ENCODE assay signal across 9 mouse cellular contexts in the genomic region with DNA sequence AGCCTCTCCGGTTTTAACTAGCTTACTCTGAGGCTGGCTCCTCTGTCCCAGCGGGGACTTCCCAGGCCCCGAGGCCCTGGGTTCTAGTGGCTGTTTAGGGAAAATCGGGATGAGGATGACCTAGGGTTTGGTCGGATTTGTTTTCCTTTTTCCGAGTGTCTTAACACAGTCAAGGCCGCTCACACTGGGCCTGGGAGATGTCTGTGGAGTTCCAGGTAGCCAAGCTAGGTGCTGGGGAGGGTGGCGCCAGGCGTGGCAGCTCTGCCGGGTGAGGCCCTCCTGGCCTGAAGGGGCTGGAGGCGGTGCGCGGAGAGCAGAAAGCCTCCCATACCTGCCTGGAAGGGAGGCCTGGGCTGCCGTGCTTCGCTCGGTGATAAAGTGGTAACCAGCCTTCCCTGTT. TPM values are rescaled to one million over a fixed set of nuclear protein-coding genes. Genes with fewer than 3 reads are reported as not detected.
DNase-seq lines count a peak whose midpoint lies in the region; ATAC-seq and TF ChIP-seq lines count a peak whose summit lies in the region.
"Had no signal": no experiment of that assay in that cellular context is flagged by ENCODE, and none has a peak within 500 bp of the region (broad histone marks: within the 10 kb centered on the region; RNA-seq: fewer than 3 reads in every experiment).

No protein-coding gene starts in this region.

- no peak for DNase-seq in forebrain, embryonic 14.5 days (ENCODE audit: low spot score)
- peak; percentile 50 to 51 for DNase-seq in urinary bladder, adult 18-20 months (ENCODE audit: low spot score in 2 of 2)
- no peak for DNase-seq in urinary bladder, postnatal 10 days (ENCODE audit: low spot score)
- DNase-seq in liver, embryonic 14.5 days (ENCODE audit: low read depth in 3 of 3, low spot score in 3 of 3) = no peak
- DNase-seq in urinary bladder, postnatal 25 days (ENCODE audit: low spot score) = peak; percentile 27
- DNase-seq in left cerebral cortex, postnatal 36 days (ENCODE audit: low spot score in 2 of 2) = no peak
- DNase-seq in testis, postnatal 14 days (ENCODE audit: low spot score) = no peak

- no peaks in the 10 kb centered on the region for H3K9me3 ChIP-seq in forebrain, embryonic 12.5 days
- no peaks in the 10 kb centered on the region for H3K9me3 ChIP-seq in forebrain, embryonic 14.5 days (replicated peaks; ENCODE audit: control insufficient read depth, low read length)
- H3K9me3 ChIP-seq in liver, embryonic 14.5 days (ENCODE audit: control insufficient read depth, low read length) = no peaks in the 10 kb centered on the region
- H3K9me3 ChIP-seq: forebrain, embryonic 15.5 days had no signal

- H3K4me1 ChIP-seq in forebrain, embryonic 12.5 days = peaks cover 19% of the 10 kb centered on the region
- H3K4me1 ChIP-seq in forebrain, embryonic 14.5 days (ENCODE audit: control insufficient read depth, insufficient read depth, low read length) = no peaks in the 10 kb centered on the region
- H3K4me1 ChIP-seq in liver, embryonic 14.5 days (replicated peaks; ENCODE audit: control insufficient read depth in 2 of 2, insufficient read depth in 2 of 2, low read length in 1 of 2) = peaks cover 0 to 13% of the 10 kb centered on the region in 2 experiments; a peak in 1 of 4 replicates

- WGBS in forebrain, embryonic 12.5 days = 23% methylated on average over 16 of the region's 16 CpGs
- 27% methylated on average over 16 of the region's 16 CpGs for WGBS in forebrain, embryonic 14.5 days
- 51% methylated on average over 16 of the region's 16 CpGs for WGBS in liver, embryonic 14.5 days (ENCODE audit: insufficient replicate concordance)

- no peak for TF ChIP-seq EP300 in liver, embryonic 14.5 days (IDR thresholded peaks at IDR 0.05; ENCODE audit: low read depth)

- intact Hi-C loops in left cerebral cortex, postnatal 36 days (cut with DNase I) = no loop called here

- H3K4me2 ChIP-seq in forebrain, embryonic 12.5 days = peak overlapping the region; percentile 50
- no peak overlapping the region for H3K4me2 ChIP-seq in forebrain, embryonic 14.5 days (ENCODE audit: low read length)
- H3K4me2 ChIP-seq in liver, embryonic 14.5 days (ENCODE audit: low read depth) = peak overlapping the region; percentile 42

- no peak for TF ChIP-seq CTCF in liver, embryonic 14.5 days (IDR thresholded peaks at IDR 0.05; ENCODE audit: low read depth)

- H3K4me3 ChIP-seq in forebrain, embryonic 12.5 days (replicated peaks) = peak overlapping the region; percentile 29; the same call in 1 of the 2 replicates
- H3K4me3 ChIP-seq in forebrain, embryonic 14.5 days (ENCODE audit: low read depth, low read length) = no peak overlapping the region
- peak overlapping the region; percentile 13 to 21; a peak in 3 of 4 replicates for H3K4me3 ChIP-seq in liver, embryonic 14.5 days (ENCODE audit: insufficient read depth in 1 of 2, low read depth in 2 of 2, low read length in 2 of 2)

- no peak overlapping the region for H3K27ac ChIP-seq in forebrain, embryonic 12.5 days
- no peak overlapping the region for H3K27ac ChIP-seq in forebrain, embryonic 14.5 days (ENCODE audit: low read depth, low read length)
- no peak overlapping the region for H3K27ac ChIP-seq in liver, embryonic 14.5 days
- H3K27ac ChIP-seq: forebrain, embryonic 15.5 days had no signal

- no peak for ATAC-seq in forebrain, embryonic 12.5 days (ENCODE audit: low FRiP score)
- ATAC-seq in forebrain, embryonic 14.5 days = no peak
- no peak for ATAC-seq in liver, embryonic 14.5 days (ENCODE audit: insufficient read depth)

- H3K36me3 ChIP-seq in forebrain, embryonic 12.5 days (replicated peaks) = no peaks in the 10 kb centered on the region
- no peaks in the 10 kb centered on the region for H3K36me3 ChIP-seq in forebrain, embryonic 14.5 days (ENCODE audit: control insufficient read depth, insufficient read depth, low read length)
- H3K36me3 ChIP-seq in liver, embryonic 14.5 days (replicated peaks; ENCODE audit: control insufficient read depth, insufficient read depth, low read depth) = no peaks in the 10 kb centered on the region
- H3K36me3 ChIP-seq: forebrain, embryonic 15.5 days had no signal

- H3K9ac ChIP-seq in forebrain, embryonic 12.5 days = peak overlapping the region; percentile 12; the same call in 1 of the 2 replicates
- no peak overlapping the region for H3K9ac ChIP-seq in forebrain, embryonic 14.5 days (ENCODE audit: low read length)
- H3K9ac ChIP-seq in liver, embryonic 14.5 days (replicated peaks) = no peak overlapping the region
- H3K9ac ChIP-seq: forebrain, embryonic 15.5 days had no signal

- H3K27me3 ChIP-seq in forebrain, embryonic 12.5 days = peaks cover 57% of the 10 kb centered on the region
- H3K27me3 ChIP-seq in forebrain, embryonic 14.5 days (replicated peaks; ENCODE audit: control insufficient read depth, insufficient read depth, low read length) = peaks cover 21% of the 10 kb centered on the region
- peaks cover 20% of the 10 kb centered on the region for H3K27me3 ChIP-seq in liver, embryonic 14.5 days (ENCODE audit: control insufficient read depth, insufficient read depth, low read length)

RNA-seq across cellular contexts. Expression of gene Irf6, which starts 0.7 kb away (rescaled TPM):
- polyA plus RNA-seq in forebrain, embryonic 12.5 days (2016; fragmentation: Nextera tagmentation; extraction: Ambion mirVana) = 1.6 and 2.0 TPM in 2 replicates
- polyA plus RNA-seq in forebrain, embryonic 14.5 days (2014; fragmentation: Nextera tagmentation; extraction: Ambion mirVana) = 0.35 and 0.60 TPM in 2 replicates
- polyA plus RNA-seq in liver, embryonic 14.5 days (2012; rRNA removed) = 1.7 and 1.9 TPM in 2 replicates
- polyA plus RNA-seq in liver, embryonic 14.5 days (2014; fragmentation: Nextera tagmentation; extraction: Ambion mirVana) = 1.5 and 3.0 TPM in 2 replicates
- 1 to 10 TPM in 1 of 2 experiments, under 1 TPM in 1; 0.99 to 1.7 TPM for total RNA-seq in left cerebral cortex, postnatal 36 days (2021)

RNA-seq across cellular contexts. Expression of gene A130010J15Rik, which starts 14.3 kb away (rescaled TPM):
- polyA plus RNA-seq in forebrain, embryonic 12.5 days (2016; fragmentation: Nextera tagmentation; extraction: Ambion mirVana) = 15.1 and 16.0 TPM in 2 replicates
- 13.3 and 14.6 TPM in 2 replicates for polyA plus RNA-seq in forebrain, embryonic 14.5 days (2014; fragmentation: Nextera tagmentation; extraction: Ambion mirVana)
- polyA plus RNA-seq in liver, embryonic 14.5 days (2012; rRNA removed) = 2.0 and 2.3 TPM in 2 replicates
- polyA plus RNA-seq in liver, embryonic 14.5 days (2014; fragmentation: Nextera tagmentation; extraction: Ambion mirVana) = 3.8 and 4.5 TPM in 2 replicates
- total RNA-seq in left cerebral cortex, postnatal 36 days (2021) = 1 to 10 TPM; 2.6 to 3.2 TPM

RNA-seq across cellular contexts. Expression of gene Diexf, which starts 23.5 kb away (rescaled TPM):
- polyA plus RNA-seq in forebrain, embryonic 12.5 days (2016; fragmentation: Nextera tagmentation; extraction: Ambion mirVana) = 9.5 and 9.7 TPM in 2 replicates
- 9.6 and 10.6 TPM in 2 replicates for polyA plus RNA-seq in forebrain, embryonic 14.5 days (2014; fragmentation: Nextera tagmentation; extraction: Ambion mirVana)
- 8.5 and 9.5 TPM in 2 replicates for polyA plus RNA-seq in liver, embryonic 14.5 days (2012; rRNA removed)
- polyA plus RNA-seq in liver, embryonic 14.5 days (2014; fragmentation: Nextera tagmentation; extraction: Ambion mirVana) = 2.4 and 2.7 TPM in 2 replicates
- 10 to 100 TPM; 14.3 to 20.4 TPM for total RNA-seq in left cerebral cortex, postnatal 36 days (2021)

RNA-seq across cellular contexts. Expression of gene Traf3ip3, which starts 47.9 kb away (rescaled TPM):
- polyA plus RNA-seq in forebrain, embryonic 12.5 days (2016; fragmentation: Nextera tagmentation; extraction: Ambion mirVana) = 0.31 and 1.0 TPM in 2 replicates
- polyA plus RNA-seq in forebrain, embryonic 14.5 days (2014; fragmentation: Nextera tagmentation; extraction: Ambion mirVana) = 1.5 and 2.0 TPM in 2 replicates
- 3.5 and 5.1 TPM in 2 replicates for polyA plus RNA-seq in liver, embryonic 14.5 days (2012; rRNA removed)
- 4.2 and 4.9 TPM in 2 replicates for polyA plus RNA-seq in liver, embryonic 14.5 days (2014; fragmentation: Nextera tagmentation; extraction: Ambion mirVana)
- total RNA-seq in left cerebral cortex, postnatal 36 days (2021) = 1 to 10 TPM; 1.6 to 2.0 TPM

RNA-seq across cellular contexts. Expression of gene Lamb3, which starts 53.9 kb away (rescaled TPM):
- polyA plus RNA-seq in forebrain, embryonic 12.5 days (2016; fragmentation: Nextera tagmentation; extraction: Ambion mirVana) = 0.31 and 0.77 TPM in 2 replicates
- 0.80 and 0.85 TPM in 2 replicates for polyA plus RNA-seq in forebrain, embryonic 14.5 days (2014; fragmentation: Nextera tagmentation; extraction: Ambion mirVana)
- 0.17 and 0.88 TPM in 2 replicates for polyA plus RNA-seq in liver, embryonic 14.5 days (2012; rRNA removed)
- polyA plus RNA-seq in liver, embryonic 14.5 days (2014; fragmentation: Nextera tagmentation; extraction: Ambion mirVana) = 0.11 and 0.28 TPM in 2 replicates
- 1 to 10 TPM in 1 of 2 experiments, under 1 TPM in 1; 0.89 to 1.6 TPM for total RNA-seq in left cerebral cortex, postnatal 36 days (2021)

Comparison
In these comparisons a context has a peak if more than half of its experiments do, and no peak if none do; other contexts are left out.
1. DNase-seq: peak in urinary bladder, adult 18-20 months (2 of 2) and urinary bladder, postnatal 25 days (single experiment); none in forebrain, embryonic 14.5 days (single experiment), urinary bladder, postnatal 10 days (single experiment), liver, embryonic 14.5 days (0 of 3), left cerebral cortex, postnatal 36 days (0 of 2) and testis, postnatal 14 days (single experiment).